Mouse (Mus musculus) gastrocnemius, postnatal 14 days (tissue): ENCODE results near the gene Agt. TPM values are rescaled to one million over a fixed set of nuclear protein-coding genes. Genes with fewer than 3 reads are reported as not detected.

Source experiments
- DNase-seq: peaks from one replicate; pipeline ENCODE4 v3.0.0; 2021; ENCODE audit warnings: mixed read lengths
- intact Hi-C: fragments of 180-260 bp; cut with DNase I; formaldehyde crosslinking; loops from one replicate; pipeline ENCODE4 v1.15.1; 2025; ENCODE audit warnings: low total_unique reads
- total RNA-seq, 2 experiments: library from RNA; stranded (reverse); gene quantifications; 2 replicates each; pipeline ENCODE4 v1.2.3; 2021

Agt gene
- total RNA-seq, 2 experiments from 2014 or later = 11.4 to 12.3 TPM

- DNase-seq = no peak
- intact Hi-C loops = no loop called here
Measured at GRCm38 (mm10) chr8:124557476-124557875, 12.0 kb downstream of the Agt start.

- intact Hi-C loops = no loop called here
- DNase-seq = no peak
Measured at GRCm38 (mm10) chr8:124556658-124557057, 12.8 kb downstream of the Agt start.

GRCm38 (mm10) chr8:124556164-124556563, 13.3 kb downstream of the Agt start:
- DNase-seq = no peak
- intact Hi-C loops = no loop called here

GRCm38 (mm10) chr8:124555113-124555750, 14.3 kb downstream of the Agt start:
- intact Hi-C loops = no loop called here
- no peak for DNase-seq

- no peak for DNase-seq
- intact Hi-C loops = no loop called here
Measured at GRCm38 (mm10) chr8:124551011-124551661, 18.4 kb downstream of the Agt start.

- intact Hi-C loops = no loop called here
- no peak for DNase-seq
Measured at GRCm38 (mm10) chr8:124548187-124548586, 21.3 kb downstream of the Agt start.

- no peak for DNase-seq
- intact Hi-C loops = no loop called here
Measured at GRCm38 (mm10) chr8:124547269-124547668, 22.2 kb downstream of the Agt start.

GRCm38 (mm10) chr8:124546815-124547214, 22.7 kb downstream of the Agt start:
- intact Hi-C loops = no loop called here
- DNase-seq = no peak

GRCm38 (mm10) chr8:124546371-124546770, 23.1 kb downstream of the Agt start:
- DNase-seq = no peak
- intact Hi-C loops = no loop called here

GRCm38 (mm10) chr8:124543272-124543671, 26.2 kb downstream of the Agt start:
- no peak for DNase-seq
- intact Hi-C loops = no loop called here

GRCm38 (mm10) chr8:124542001-124542400, 27.5 kb downstream of the Agt start:
- DNase-seq = no peak
- intact Hi-C loops = no loop called here

GRCm38 (mm10) chr8:124540906-124541305, 28.6 kb downstream of the Agt start:
- no peak for DNase-seq
- intact Hi-C loops = no loop called here

- DNase-seq = no peak
- intact Hi-C loops = no loop called here
Measured at GRCm38 (mm10) chr8:124535451-124535850, 34.1 kb downstream of the Agt start.

GRCm38 (mm10) chr8:124532626-124533025, 36.9 kb downstream of the Agt start:
- no peak for DNase-seq
- intact Hi-C loops = no loop called here

- intact Hi-C loops = no loop called here
- no peak for DNase-seq
Measured at GRCm38 (mm10) chr8:124530996-124531395, 38.5 kb downstream of the Agt start.

GRCm38 (mm10) chr8:124530556-124530955, 39.0 kb downstream of the Agt start:
- intact Hi-C loops = no loop called here
- DNase-seq = no peak

- peak; percentile 31 for DNase-seq
- intact Hi-C loops = no loop called here
Measured at GRCm38 (mm10) chr8:124530076-124530475, 39.4 kb downstream of the Agt start.

GRCm38 (mm10) chr8:124526261-124526660, 43.2 kb downstream of the Agt start:
- no peak for DNase-seq
- intact Hi-C loops = loop anchor here (5.0 kb wide), 1 partner anchor 36 kb away; no protein-coding TSS in a partner anchor

- intact Hi-C loops = no loop called here
- no peak for DNase-seq
Measured at GRCm38 (mm10) chr8:124521946-124522345, 47.6 kb downstream of the Agt start.

GRCm38 (mm10) chr8:124520249-124521080, 49.0 kb downstream of the Agt start, which contains the start of gene Cog2:
Cog2 (plus strand) TSS chr8:124520767.
- peak; percentile 92 for DNase-seq
- intact Hi-C loops = no loop called here
